Mouse (Mus musculus): ENCODE measurements around the gene Clec3b.

Gene Clec3b

DNA sequence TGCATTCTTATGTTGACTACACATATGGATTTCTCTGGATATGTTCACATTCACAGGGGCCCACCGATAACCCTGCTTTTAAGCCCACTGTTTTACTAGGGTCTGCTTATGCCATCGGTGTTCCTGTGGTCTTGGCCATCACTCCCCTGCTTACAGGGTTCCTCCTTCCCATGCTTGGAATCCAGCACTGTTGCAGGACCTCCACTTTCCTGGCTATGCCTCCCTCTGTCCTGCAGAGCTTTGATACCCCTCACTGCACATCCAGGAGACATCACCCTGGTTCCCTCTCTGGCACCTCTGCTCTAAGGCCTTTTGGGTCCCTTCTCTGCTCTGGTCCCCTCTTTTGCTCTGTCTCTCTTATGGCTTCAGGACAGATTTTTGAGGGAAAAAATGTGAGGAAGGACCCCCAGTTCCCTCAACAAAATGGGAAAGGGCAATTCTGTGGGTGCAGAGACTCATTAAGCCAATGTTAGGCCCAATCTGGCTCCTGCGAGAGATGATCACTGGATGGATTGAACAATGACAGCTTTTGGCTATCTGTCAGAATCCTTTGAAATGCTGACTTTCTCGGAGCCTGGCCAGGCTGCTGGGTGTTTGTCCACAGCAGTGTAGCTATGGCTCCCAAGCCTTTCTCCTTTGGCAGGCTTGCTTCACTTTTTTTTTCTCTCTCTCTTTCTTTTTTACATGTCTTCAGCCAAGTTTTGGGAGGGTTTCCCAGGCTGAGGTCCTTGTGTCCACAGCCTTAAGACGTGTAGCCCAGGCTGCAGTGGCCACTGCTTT is at the start of gene Clec3b:
Gene Clec3b (plus strand): TSS at position 706 of the 780 bp plus-strand sequence.
- no peak for DNase-seq (ENCODE audit: low read depth)

DNA sequence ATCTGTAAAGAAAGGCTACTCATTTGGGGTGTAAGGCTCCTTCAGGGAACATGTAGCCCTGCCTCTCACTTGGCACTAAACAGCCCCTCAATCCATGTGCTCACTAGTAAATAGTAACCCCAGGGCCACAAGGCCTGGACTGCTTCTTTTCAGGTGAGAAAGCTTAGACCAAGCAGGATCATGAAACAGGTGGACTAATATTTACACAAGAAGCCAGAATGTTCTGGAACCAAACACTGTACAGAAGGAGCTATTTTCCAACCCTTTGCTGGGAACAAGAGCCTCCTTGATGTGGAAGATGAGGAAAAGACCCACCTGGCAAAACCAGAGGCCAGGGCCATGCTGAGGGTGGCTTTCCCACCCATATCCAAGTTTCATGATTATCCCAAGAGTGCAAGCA is 47.3 kb upstream of the Clec3b start:
- DNase-seq (ENCODE audit: low read depth) = no peak

DNA sequence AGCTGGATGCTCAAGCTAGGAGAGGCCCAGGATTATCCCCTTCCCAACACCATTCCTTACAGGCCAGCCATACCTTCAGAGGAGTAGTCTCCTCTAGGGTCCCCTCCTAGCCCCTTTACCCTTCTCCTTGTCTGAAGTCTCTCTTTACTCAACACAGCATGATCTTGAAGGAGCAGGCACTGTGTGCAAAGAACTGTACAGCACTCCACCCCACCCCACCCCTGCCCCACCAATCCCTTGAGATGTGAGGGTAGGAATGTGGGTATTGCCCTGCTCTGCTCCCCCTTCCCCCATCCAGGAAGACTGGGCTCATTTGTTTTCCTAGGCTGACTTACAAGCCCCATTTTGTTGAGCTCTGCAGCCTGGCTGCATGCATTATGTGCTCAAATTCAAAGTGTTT is 46.4 kb upstream of the Clec3b start:
- DNase-seq (ENCODE audit: low read depth) = no peak

DNA sequence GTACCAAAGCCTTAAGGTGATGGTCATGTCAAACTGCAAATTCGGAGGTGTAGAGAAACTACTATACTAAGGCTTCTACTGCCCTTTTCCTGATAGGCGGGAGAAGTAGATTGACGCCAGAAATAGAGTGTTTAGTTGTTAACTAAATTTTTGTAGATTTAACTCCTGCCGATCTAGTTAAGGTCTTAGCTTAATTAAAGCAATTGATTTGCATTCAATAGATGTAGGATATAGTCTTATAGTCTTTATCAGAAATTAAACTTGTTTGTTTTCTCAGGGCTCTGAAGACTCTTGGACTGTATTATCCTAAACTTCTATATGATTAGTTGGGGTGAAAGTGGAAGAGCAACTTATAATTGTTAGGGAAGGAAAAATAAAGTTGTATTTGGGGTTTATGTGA is 43.6 kb upstream of the Clec3b start:
- DNase-seq (ENCODE audit: low read depth) = no peak

- no peak for DNase-seq (ENCODE audit: low read depth)
Observed at GRCm38 (mm10) chr9:123109188-123109587, 41.6 kb upstream of the Clec3b start.

- no peak for DNase-seq (ENCODE audit: low read depth)
Observed at GRCm38 (mm10) chr9:123111751-123112221, 39.0 kb upstream of the Clec3b start.

DNA sequence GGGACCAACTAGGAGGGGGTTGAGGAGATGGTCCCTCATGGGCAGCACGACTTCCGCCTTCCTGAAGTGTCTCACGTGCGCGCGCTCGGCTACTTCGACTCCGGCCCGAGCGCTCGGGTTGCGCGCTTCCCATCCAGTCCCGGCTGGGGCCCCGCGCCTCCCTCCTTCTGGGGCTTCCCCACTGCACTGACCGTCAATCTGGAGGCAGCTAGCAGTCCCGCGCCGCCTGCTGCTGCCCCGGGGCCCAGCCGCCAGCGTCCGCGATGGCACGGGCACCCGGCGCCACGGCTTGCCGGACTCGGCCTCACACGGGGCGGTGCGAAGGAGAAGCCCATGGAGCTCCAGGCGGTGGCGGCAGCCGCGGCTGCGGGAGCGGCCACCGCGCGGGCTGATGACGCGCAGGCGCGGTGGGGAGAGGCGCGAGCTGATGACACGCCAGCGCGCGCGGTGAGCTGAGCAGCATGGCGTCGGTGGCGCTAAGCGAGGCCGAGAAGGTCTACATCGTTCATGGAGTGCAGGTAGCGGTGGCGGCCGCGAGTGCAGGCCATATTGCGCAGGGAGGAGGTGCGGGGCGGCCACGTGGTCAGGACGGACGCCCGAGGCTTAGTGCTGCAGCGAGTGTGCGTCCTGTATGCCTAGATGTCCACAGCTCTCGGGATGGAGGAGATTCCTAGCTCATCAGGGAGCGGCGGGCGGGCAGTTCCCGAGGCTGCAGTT is 37.8 kb upstream of the Clec3b start, which contains the start of the genes Zdhhc3 and Exosc7:
Gene Zdhhc3 (minus strand): TSS at position 401 of the 717 bp plus-strand sequence.
Gene Exosc7 (plus strand): TSS at position 411 of the 717 bp plus-strand sequence.
- DNase-seq (ENCODE audit: low read depth) = peak; percentile 77

DNA sequence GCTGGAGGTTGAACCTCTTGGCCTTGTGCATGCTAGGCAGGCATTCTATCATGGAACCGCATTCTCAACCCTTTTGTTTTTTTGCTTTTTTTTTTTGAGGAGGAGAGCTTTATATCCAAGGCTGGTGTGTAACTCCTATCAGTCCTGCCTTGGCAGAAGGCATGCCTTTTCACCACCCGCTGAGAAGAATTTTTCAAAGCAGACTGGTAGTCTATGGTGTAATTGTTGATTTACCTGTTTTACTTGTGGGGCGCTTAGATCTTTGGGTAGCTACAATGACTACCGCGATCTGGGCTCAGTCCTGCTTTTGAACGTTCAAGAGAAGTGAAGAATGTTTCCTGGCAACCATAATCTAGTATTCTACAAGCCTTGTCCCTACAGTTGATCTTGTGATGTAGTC is 36.8 kb upstream of the Clec3b start:
- DNase-seq (ENCODE audit: low read depth) = no peak

GRCm38 (mm10) chr9:123115566-123115965 is 35.2 kb upstream of the Clec3b start:
- DNase-seq (ENCODE audit: low read depth) = no peak

GRCm38 (mm10) chr9:123123017-123123416 is 27.7 kb upstream of the Clec3b start:
- no peak for DNase-seq (ENCODE audit: low read depth)

- no peak for DNase-seq (ENCODE audit: low read depth)
Observed at GRCm38 (mm10) chr9:123123571-123124412, 27.0 kb upstream of the Clec3b start.

GRCm38 (mm10) chr9:123124413-123124981 is 26.2 kb upstream of the Clec3b start:
- DNase-seq (ENCODE audit: low read depth) = no peak

GRCm38 (mm10) chr9:123127663-123128062 is 23.1 kb upstream of the Clec3b start:
- no peak for DNase-seq (ENCODE audit: low read depth)

DNA sequence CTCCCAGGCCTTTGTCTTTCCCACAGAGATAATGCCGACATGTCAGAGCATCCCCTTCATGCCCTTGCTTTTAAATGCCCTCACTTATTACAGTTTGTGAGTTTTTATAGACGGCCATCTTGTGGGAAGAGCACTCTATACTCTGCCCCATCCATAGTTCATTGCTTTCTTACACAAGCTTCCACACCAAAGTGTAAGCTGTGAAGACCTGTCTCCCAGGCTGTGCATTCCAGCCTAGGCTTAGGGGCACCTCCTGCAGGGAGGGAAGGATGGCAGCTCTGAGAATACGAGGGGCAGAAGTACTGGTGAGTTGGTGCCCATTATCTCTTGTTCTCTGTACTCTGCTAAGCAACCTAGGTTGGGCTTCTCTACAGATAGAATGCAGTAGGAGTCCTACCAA is 17.8 kb upstream of the Clec3b start:
- no peak for DNase-seq (ENCODE audit: low read depth)

DNA sequence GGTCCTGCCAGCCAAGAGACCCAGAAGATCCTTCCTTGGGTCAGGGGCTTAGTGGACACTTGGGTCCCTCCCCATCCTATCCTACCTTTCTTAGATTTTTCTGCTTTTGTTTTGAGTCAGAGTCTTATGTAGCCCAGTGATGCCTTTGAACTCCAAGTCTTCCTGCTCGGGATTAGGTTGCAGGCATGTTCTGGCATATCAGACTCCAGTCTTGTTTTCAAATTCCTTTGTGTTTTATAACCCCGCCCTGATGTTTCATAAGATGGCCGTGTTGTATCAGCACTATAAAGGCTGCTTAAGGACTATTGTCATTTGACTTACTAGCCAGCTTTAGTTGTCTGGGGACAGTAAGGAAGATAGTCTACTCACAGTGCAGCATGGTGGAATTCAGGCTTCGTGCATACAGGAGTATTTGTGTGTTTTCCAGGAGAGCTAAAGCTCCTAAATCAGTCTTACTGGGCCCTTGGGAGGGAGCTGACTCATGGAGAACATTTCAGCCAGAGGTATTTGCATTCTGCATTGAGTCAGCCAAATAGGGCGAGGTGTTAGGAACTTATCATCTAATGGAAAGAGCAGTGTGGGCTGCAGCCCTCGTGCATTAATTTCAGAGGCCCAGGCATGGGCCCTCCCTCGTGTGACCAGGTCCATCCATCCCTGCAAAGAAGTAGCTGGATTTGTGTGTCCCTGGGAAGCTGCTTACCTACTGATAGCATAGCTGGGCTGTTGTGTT is 13.6 kb upstream of the Clec3b start:
- no peak for DNase-seq (ENCODE audit: low read depth)

DNA sequence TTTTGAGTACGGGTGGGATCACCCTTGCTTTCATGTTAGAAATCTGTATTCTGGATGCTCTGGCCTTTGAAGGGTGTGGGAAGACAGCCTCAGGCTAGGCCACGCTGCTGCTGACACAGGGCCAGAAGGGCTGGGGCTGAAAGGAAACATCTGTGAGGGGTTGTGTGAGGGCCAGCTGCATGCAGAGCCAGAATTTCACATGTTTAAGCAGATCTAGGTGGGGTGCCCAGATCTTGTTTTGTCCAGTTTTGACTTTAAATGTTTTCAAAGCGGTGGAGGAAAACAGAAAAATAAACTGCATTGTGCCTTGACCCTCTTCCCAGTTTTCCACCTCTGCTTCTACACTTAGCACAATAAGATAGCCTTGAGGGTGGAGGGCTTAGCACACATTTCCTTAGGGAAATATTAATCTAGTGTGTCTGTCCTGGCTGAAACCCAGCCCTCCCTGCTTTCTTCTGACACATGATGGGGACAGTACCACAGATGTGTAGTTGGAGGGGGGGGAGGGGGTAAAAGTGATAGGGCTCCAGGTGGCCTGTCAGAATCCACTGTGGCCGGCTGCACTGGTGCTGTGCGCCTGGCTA is 11.8 kb upstream of the Clec3b start:
- DNase-seq (ENCODE audit: low read depth) = no peak

GRCm38 (mm10) chr9:123139887-123140614 is 10.7 kb upstream of the Clec3b start:
- DNase-seq (ENCODE audit: low read depth) = no peak

GRCm38 (mm10) chr9:123148430-123148829 is 2.3 kb upstream of the Clec3b start:
- no peak for DNase-seq (ENCODE audit: low read depth)

DNA sequence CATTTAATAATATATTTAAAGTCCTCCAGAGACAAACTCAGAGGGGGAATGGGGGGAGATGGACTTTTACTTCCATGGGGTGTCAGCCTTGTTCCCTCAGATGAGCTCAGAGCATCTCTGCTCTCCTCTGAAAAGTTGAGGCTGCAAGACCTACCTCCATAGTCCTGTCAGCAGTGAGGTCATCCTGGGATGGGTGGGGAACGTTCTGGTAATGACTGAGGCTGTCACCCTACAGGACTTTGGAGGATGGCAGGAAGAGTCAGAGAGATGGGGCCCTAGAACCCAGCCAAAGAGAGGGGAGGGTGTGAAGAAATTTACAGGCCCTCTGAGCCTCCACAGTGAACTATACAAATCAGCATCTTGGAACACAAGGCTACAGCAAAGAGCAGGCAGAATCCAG is 815 bp downstream of the Clec3b start:
- no peak for DNase-seq (ENCODE audit: low read depth)

GRCm38 (mm10) chr9:123152026-123152425 is 1.3 kb downstream of the Clec3b start:
- DNase-seq (ENCODE audit: low read depth) = no peak

All from c-Kit-positive CD71-negative TER-119-negative erythroid progenitor cells, embryonic 14.5 days (primary cell).